Mouse (Mus musculus) c-Kit-positive CD71-positive TER-119-negative erythroid progenitor cells, embryonic 14.5 days (primary cell): Measurements from ENCODE around the gene Slc25a53.
"Not testable (repeated sequence)": the region's sequence is repeated elsewhere in the genome, so short reads cannot be mapped to it uniquely, and the experiment has no call there.

Experiments used
- DNase-seq: peaks from one replicate; pipeline ENCODE4 v3.0.0-alpha.2; 2013; ENCODE audit warnings: low read depth

The Slc25a53 gene

DNA sequence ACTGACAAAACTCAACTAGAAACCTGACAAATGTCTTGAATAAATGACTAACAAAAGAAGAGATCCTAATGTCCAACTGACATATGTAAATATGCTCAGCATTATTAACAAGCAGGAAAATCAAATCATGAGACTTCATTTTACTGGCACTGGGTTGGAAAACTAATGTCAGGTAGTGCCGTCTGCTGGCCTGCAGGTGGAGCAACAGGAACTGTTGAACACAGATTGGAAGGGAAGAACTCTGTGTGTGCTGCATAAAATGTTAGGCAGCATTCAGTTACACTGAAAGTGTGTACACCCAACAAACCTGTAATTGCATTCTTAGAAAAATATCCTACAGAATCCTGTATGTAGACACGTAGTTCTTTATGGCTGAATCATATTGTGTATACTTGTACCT, 78.4 kb downstream of the Slc25a53 start:
- no peak for DNase-seq

DNA sequence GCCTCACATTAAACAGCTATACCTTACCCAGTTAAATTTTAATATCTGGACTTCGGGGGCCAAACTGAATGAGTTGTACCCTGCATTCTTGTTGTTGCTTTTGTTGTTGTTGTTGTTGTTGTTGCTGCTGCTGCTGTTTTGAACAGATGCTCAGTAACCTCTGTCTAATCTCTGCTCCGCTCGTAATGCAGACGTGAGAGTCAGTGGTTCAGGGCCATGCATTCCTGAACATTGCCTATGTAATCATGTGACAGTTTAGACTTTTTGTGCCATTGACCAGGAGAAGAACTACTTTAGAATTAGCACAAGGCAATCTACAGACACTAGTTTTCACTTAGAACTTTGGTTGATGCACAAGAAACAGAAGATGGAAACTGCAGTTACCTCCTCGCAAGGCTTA, 79.8 kb downstream of the Slc25a53 start:
- not testable (repeated sequence) for DNase-seq

DNA sequence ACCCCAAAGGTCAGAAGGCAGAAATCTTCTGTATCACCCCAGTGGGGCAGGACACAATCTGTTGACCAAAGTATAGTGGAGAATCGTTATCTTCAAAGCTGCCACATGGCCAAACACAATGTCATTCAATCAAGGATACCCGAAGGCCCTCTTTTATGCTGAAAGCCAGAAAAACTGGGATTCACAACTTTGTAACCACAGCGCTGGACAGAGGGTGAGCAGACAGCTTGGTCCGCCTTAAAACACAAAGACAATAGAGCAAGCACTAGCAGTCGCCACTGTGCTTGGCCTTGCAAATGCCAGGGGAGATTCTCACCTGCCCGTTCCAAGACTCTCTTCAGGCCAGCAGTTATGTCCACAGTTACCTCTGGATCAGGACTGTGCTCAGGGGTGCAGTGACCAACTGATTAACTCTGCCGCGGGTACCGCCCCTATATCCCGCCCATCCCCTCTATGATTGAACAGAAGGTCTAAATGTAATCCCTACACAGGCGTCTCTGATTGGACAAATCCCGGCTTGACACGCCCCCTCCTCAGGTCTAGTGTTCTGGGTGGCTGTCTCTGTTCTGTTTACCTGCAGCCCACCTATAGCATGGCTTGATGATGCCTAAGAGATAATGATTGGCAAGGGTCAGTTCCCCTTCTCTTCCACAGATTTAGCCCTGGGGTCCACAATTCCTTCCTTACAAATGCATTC, 80.4 kb downstream of the Slc25a53 start:
- DNase-seq, result not testable (repeated sequence)

- DNase-seq, result no peak
These were observed 100.1 kb downstream of the Slc25a53 start for GRCm38 (mm10) chrX:136937985-136938384.
